Mouse (Mus musculus): ENCODE data around the gene Ctnnbip1. TPM values are rescaled to one million over a fixed set of nuclear protein-coding genes. Genes with fewer than 3 reads are reported as not detected.
"Not testable (repeated sequence)": the region's sequence is repeated elsewhere in the genome, so short reads cannot be mapped to it uniquely, and the experiment has no call there.

Ctnnbip1 gene
- total RNA-seq, 2 experiments from 2014 or later = 75.4 to 82.9 TPM

GRCm38 (mm10) chr4:149611376-149612044 is 93.5 kb downstream of the Ctnnbip1 start:
- peak; percentile 65 to 67 for DNase-seq (ENCODE audit: low spot score in 2 of 2)

- DNase-seq (ENCODE audit: low spot score in 2 of 2) = not testable (repeated sequence)
Measured at GRCm38 (mm10) chr4:149613497-149613896, 95.5 kb downstream of the Ctnnbip1 start.

GRCm38 (mm10) chr4:149614869-149615268 is 96.8 kb downstream of the Ctnnbip1 start:
- no peak for DNase-seq (ENCODE audit: low spot score in 2 of 2)

Small RNA genes within 50 kb of the gene (microRNA-seq; reads per million reads assigned to microRNA genes)
- 0 to 0.45 reads per million in 2 experiments for gene Mir5616

Other genes starting within 250 kb of the Ctnnbip1 start
- gene Kif1b, start 210.5 kb upstream of the Ctnnbip1 start, total RNA-seq (2021) = 100 to 1,000 TPM; 402 to 413 TPM
- gene Ube4b, start 91.5 kb upstream of the Ctnnbip1 start, total RNA-seq (2021) = 100 to 1,000 TPM; 113 to 119 TPM
- not detected for gene Rbp7, start 63.3 kb upstream of the Ctnnbip1 start, total RNA-seq (2021)
- gene Tmem274, start 40.9 kb upstream of the Ctnnbip1 start, total RNA-seq (2021) = not detected
- gene Nmnat1, start 33.0 kb upstream of the Ctnnbip1 start, total RNA-seq (2021) = 1 to 10 TPM; 6.5 to 7.6 TPM
- gene Lzic, start 33.0 kb upstream of the Ctnnbip1 start, total RNA-seq (2021) = 10 to 100 TPM; 35.7 to 36.4 TPM
- gene Clstn1, start 68.2 kb downstream of the Ctnnbip1 start, total RNA-seq (2021) = 100 to 1,000 TPM; 726 TPM
- 10 to 100 TPM; 28.6 to 30.4 TPM for gene Pik3cd, start 184.3 kb downstream of the Ctnnbip1 start, total RNA-seq (2021)
- 10 to 100 TPM; 66.7 to 66.8 TPM for gene Tmem201, start 219.8 kb downstream of the Ctnnbip1 start, total RNA-seq (2021)

All from layer of hippocampus, postnatal 10 days (tissue).